Mouse (Mus musculus): ENCODE data around the gene Serpina3k. TPM values are rescaled to one million over a fixed set of nuclear protein-coding genes. Genes with fewer than 3 reads are reported as not detected.
"Not testable (repeated sequence)": the region's sequence is repeated elsewhere in the genome, so short reads cannot be mapped to it uniquely, and the experiment has no call there.

The Serpina3k gene
- polyA plus RNA-seq, 1 experiment from 2014 or later, result not detected

DNA sequence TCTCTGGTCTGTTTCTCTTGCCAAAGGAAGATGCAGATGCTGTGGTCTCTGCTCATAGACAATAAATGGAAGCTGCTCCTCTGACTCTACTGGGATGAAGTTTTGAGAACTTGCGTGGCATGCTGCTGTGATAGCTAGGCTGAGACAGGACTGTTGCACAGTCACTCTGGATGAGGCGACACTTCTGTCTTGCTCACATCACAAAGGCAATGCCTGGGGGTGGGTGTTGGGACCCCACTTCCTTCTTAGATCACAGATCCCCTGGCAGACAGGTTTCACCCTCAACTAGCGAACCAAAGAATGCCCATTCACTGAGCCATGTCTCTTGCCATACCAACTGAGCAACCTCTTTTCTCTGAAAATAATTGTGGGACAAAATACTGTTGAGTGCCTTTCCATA is 419 bp downstream of the Serpina3k start:
- H3K4me2 ChIP-seq (ENCODE audit: low read length), result no peak overlapping the region
- no peak overlapping the region for H3K9ac ChIP-seq (replicated peaks; ENCODE audit: low read length)
- no peak for DNase-seq
- H3K36me3 ChIP-seq (ENCODE audit: control insufficient read depth, insufficient read depth, low read length), result no peaks in the 10 kb centered on the region
- H3K4me3 ChIP-seq (replicated peaks; ENCODE audit: low read depth, low read length), result no peak overlapping the region
- 93% methylated on average over 3 of the region's 3 CpGs for WGBS
- H3K27ac ChIP-seq (replicated peaks; ENCODE audit: low read depth, low read length), result no peak overlapping the region
- no peaks in the 10 kb centered on the region for H3K4me1 ChIP-seq (ENCODE audit: control insufficient read depth, insufficient read depth, low read length)
- no peak for ATAC-seq (ENCODE audit: low FRiP score, low TSS enrichment)
- no peaks in the 10 kb centered on the region for H3K9me3 ChIP-seq (ENCODE audit: control insufficient read depth, low read length)
- H3K27me3 ChIP-seq (ENCODE audit: control insufficient read depth, insufficient read depth, low read length), result no peaks in the 10 kb centered on the region

GRCm38 (mm10) chr12:104342489-104342888 is 4.2 kb downstream of the Serpina3k start:
- H3K36me3 ChIP-seq (ENCODE audit: control insufficient read depth, insufficient read depth, low read length); DNase-seq; ATAC-seq (ENCODE audit: low FRiP score, low TSS enrichment); H3K9me3 ChIP-seq (ENCODE audit: control insufficient read depth, low read length); H3K27me3 ChIP-seq (ENCODE audit: control insufficient read depth, insufficient read depth, low read length); H3K9ac ChIP-seq (replicated peaks; ENCODE audit: low read length); H3K4me2 ChIP-seq (ENCODE audit: low read length); H3K4me1 ChIP-seq (ENCODE audit: control insufficient read depth, insufficient read depth, low read length); H3K4me3 ChIP-seq (replicated peaks; ENCODE audit: low read depth, low read length); H3K27ac ChIP-seq (replicated peaks; ENCODE audit: low read depth, low read length): not testable (repeated sequence)

DNA sequence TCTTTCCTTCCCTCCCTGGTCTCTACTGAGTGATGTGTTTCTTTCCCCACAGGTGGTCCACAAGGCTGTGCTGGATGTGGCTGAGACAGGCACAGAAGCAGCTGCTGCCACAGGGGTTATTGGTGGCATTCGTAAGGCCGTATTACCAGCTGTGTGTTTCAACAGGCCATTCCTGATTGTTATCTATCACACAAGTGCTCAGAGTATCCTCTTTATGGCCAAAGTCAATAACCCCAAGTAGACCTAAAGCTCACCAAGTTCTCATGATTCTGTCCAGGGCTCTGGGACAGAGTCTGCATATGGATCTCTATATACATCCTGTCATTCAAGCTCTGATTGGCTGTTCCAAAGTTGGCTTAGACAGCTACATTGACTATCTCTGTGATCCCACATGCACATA is 6.9 kb downstream of the Serpina3k start:
- WGBS, result 79% methylated on average over 2 of the region's 2 CpGs

DNA sequence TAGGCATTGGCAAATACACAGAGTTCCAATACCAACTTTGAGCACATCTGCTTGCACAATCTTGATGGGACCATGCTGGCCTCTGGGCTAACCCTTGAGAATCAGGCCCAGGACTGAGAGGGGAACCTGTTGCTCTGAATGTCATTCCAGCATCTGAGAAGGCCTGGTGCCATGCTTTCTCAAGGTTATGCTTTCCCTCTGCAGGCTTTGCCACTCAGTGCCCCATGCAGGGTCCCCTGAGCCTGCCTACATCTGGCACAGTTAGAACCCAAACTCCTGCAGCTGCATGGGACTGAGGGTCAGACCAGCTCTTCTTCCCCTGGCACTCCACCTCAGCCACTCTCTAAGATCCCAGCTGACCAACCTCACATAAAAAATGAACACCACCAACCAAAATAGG is 7.4 kb downstream of the Serpina3k start:
- ATAC-seq (ENCODE audit: low FRiP score, low TSS enrichment) (no peak), DNase-seq (no peak)
- Histone ChIP-seq H3K4me1 (ENCODE audit: control insufficient read depth, insufficient read depth, low read length) (no peaks in the 10 kb centered on the region), H3K9me3 (ENCODE audit: control insufficient read depth, low read length) (no peaks in the 10 kb centered on the region), H3K9ac (replicated peaks; ENCODE audit: low read length) (no peak overlapping the region), H3K36me3 (ENCODE audit: control insufficient read depth, insufficient read depth, low read length) (no peaks in the 10 kb centered on the region), H3K27ac (replicated peaks; ENCODE audit: low read depth, low read length) (no peak overlapping the region), H3K4me2 (ENCODE audit: low read length) (no peak overlapping the region), H3K27me3 (ENCODE audit: control insufficient read depth, insufficient read depth, low read length) (no peaks in the 10 kb centered on the region), H3K4me3 (replicated peaks; ENCODE audit: low read depth, low read length) (no peak overlapping the region)

More for the DNA sequence above, 6.9 kb downstream of the Serpina3k start:
- Histone ChIP-seq H3K4me1 (ENCODE audit: control insufficient read depth, insufficient read depth, low read length) (no peaks in the 10 kb centered on the region), H3K27ac (replicated peaks; ENCODE audit: low read depth, low read length) (no peak overlapping the region), H3K9ac (replicated peaks; ENCODE audit: low read length) (no peak overlapping the region), H3K9me3 (ENCODE audit: control insufficient read depth, low read length) (no peaks in the 10 kb centered on the region), H3K27me3 (ENCODE audit: control insufficient read depth, insufficient read depth, low read length) (no peaks in the 10 kb centered on the region), H3K4me2 (ENCODE audit: low read length) (no peak overlapping the region), H3K36me3 (ENCODE audit: control insufficient read depth, insufficient read depth, low read length) (no peaks in the 10 kb centered on the region), H3K4me3 (replicated peaks; ENCODE audit: low read depth, low read length) (no peak overlapping the region)
- ATAC-seq (ENCODE audit: low FRiP score, low TSS enrichment) (no peak), DNase-seq (no peak)

DNA sequence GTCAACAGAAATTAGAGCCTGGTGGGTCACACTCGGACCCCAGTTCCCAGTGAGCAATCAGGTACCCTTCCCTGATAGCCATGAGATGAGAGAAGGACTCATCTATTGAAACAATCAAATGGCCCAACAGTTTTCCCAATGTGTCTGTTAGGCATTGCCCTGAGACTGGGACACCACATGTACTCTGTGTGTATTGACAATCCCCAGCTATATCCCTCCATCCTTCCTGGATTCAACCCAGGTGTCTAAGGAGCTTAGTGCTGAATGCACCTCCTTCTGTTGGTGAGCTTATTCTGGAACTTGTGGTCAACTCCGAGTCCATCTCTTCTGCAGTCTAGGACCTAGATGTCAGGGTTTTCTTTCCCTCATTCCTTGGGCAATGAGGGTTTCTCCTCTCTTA is 8.8 kb downstream of the Serpina3k start:
- DNase-seq (no peak), ATAC-seq (ENCODE audit: low FRiP score, low TSS enrichment) (no peak)
- no peak overlapping the region for H3K4me2 ChIP-seq (ENCODE audit: low read length)
- WGBS, result 81% methylated on average over 2 of the region's 2 CpGs
- no peaks in the 10 kb centered on the region for H3K27me3 ChIP-seq (ENCODE audit: control insufficient read depth, insufficient read depth, low read length)
- no peak overlapping the region for H3K27ac ChIP-seq (replicated peaks; ENCODE audit: low read depth, low read length)
- no peak overlapping the region for H3K4me3 ChIP-seq (replicated peaks; ENCODE audit: low read depth, low read length)
- H3K36me3 ChIP-seq (ENCODE audit: control insufficient read depth, insufficient read depth, low read length), result no peaks in the 10 kb centered on the region
- H3K9me3 ChIP-seq (ENCODE audit: control insufficient read depth, low read length), result no peaks in the 10 kb centered on the region
- H3K4me1 ChIP-seq (ENCODE audit: control insufficient read depth, insufficient read depth, low read length), result no peaks in the 10 kb centered on the region
- H3K9ac ChIP-seq (replicated peaks; ENCODE audit: low read length), result no peak overlapping the region

GRCm38 (mm10) chr12:104351812-104352211 is 13.5 kb downstream of the Serpina3k start:
- ATAC-seq (ENCODE audit: low FRiP score, low TSS enrichment); H3K36me3 ChIP-seq (ENCODE audit: control insufficient read depth, insufficient read depth, low read length); H3K4me3 ChIP-seq (replicated peaks; ENCODE audit: low read depth, low read length); H3K4me2 ChIP-seq (ENCODE audit: low read length); H3K4me1 ChIP-seq (ENCODE audit: control insufficient read depth, insufficient read depth, low read length); H3K9me3 ChIP-seq (ENCODE audit: control insufficient read depth, low read length); H3K9ac ChIP-seq (replicated peaks; ENCODE audit: low read length); H3K27ac ChIP-seq (replicated peaks; ENCODE audit: low read depth, low read length); H3K27me3 ChIP-seq (ENCODE audit: control insufficient read depth, insufficient read depth, low read length): not testable (repeated sequence)
- 41% methylated on average over 3 of the region's 3 CpGs for WGBS
- DNase-seq, result peak; percentile 37

DNA sequence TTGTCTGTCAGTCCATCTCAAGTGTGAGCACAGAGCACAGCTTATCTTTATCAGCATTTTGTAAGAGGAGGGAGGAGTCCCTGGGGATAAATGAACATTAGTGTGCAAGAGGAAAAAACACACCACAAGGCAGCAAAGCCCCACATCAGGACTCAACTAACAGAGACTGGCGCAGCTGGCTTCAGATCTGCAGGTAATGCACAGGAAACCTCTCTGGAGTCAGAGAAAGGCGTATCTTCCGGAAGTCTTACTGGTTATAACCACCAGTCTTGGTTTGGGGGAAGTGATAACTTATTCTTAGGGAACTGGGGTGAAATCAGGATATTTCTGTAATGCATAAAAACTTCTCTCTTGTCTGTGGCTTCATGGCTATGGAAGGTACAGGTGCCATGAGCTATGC is 17.7 kb downstream of the Serpina3k start:
- DNase-seq, result no peak
- H3K4me2 ChIP-seq (ENCODE audit: low read length), result no peak overlapping the region
- H3K27me3 ChIP-seq (ENCODE audit: control insufficient read depth, insufficient read depth, low read length), result no peaks in the 10 kb centered on the region
- no peak for ATAC-seq (ENCODE audit: low FRiP score, low TSS enrichment)
- no peaks in the 10 kb centered on the region for H3K9me3 ChIP-seq (ENCODE audit: control insufficient read depth, low read length)
- H3K4me1 ChIP-seq (ENCODE audit: control insufficient read depth, insufficient read depth, low read length), result no peaks in the 10 kb centered on the region
- H3K9ac ChIP-seq (replicated peaks; ENCODE audit: low read length), result no peak overlapping the region
- no peaks in the 10 kb centered on the region for H3K36me3 ChIP-seq (ENCODE audit: control insufficient read depth, insufficient read depth, low read length)
- H3K4me3 ChIP-seq (replicated peaks; ENCODE audit: low read depth, low read length), result no peak overlapping the region
- 89% methylated on average over 3 of the region's 3 CpGs for WGBS
- H3K27ac ChIP-seq (replicated peaks; ENCODE audit: low read depth, low read length), result no peak overlapping the region

DNA sequence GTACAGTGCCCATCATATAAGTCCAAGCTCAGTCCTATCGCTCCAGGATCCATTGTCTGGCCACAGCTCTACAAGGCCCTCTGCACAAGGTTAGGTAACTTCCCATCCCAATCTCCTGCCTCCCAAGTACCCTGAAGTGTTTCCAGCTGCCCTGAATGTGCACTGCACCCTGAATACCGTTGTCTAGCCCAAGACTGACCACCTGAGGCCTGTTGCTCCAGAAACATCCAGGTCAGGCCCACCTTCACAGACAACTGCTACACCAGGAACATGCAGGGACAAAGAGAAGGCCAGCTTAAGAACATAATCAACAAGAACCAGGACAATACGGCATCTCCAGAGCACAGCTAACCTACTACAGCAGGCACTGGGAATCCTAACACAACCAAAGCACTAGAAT is 31.7 kb downstream of the Serpina3k start:
- Histone ChIP-seq H3K27me3 (ENCODE audit: control insufficient read depth, insufficient read depth, low read length) (no peaks in the 10 kb centered on the region), H3K4me2 (ENCODE audit: low read length) (no peak overlapping the region), H3K9me3 (ENCODE audit: control insufficient read depth, low read length) (no peaks in the 10 kb centered on the region), H3K9ac (replicated peaks; ENCODE audit: low read length) (no peak overlapping the region), H3K4me3 (replicated peaks; ENCODE audit: low read depth, low read length) (no peak overlapping the region), H3K4me1 (ENCODE audit: control insufficient read depth, insufficient read depth, low read length) (no peaks in the 10 kb centered on the region), H3K36me3 (ENCODE audit: control insufficient read depth, insufficient read depth, low read length) (no peaks in the 10 kb centered on the region), H3K27ac (replicated peaks; ENCODE audit: low read depth, low read length) (no peak overlapping the region)
- WGBS, result 86% methylated on average over 3 of the region's 3 CpGs
- DNase-seq (no peak), ATAC-seq (ENCODE audit: low FRiP score, low TSS enrichment) (no peak)

GRCm38 (mm10) chr12:104377179-104377578 is 38.9 kb downstream of the Serpina3k start:
- not testable (repeated sequence) for DNase-seq; H3K4me3 ChIP-seq (replicated peaks; ENCODE audit: low read depth, low read length); H3K4me2 ChIP-seq (ENCODE audit: low read length); H3K9ac ChIP-seq (replicated peaks; ENCODE audit: low read length); H3K27me3 ChIP-seq (ENCODE audit: control insufficient read depth, insufficient read depth, low read length); H3K36me3 ChIP-seq (ENCODE audit: control insufficient read depth, insufficient read depth, low read length); H3K9me3 ChIP-seq (ENCODE audit: control insufficient read depth, low read length); H3K4me1 ChIP-seq (ENCODE audit: control insufficient read depth, insufficient read depth, low read length); H3K27ac ChIP-seq (replicated peaks; ENCODE audit: low read depth, low read length); ATAC-seq (ENCODE audit: low FRiP score, low TSS enrichment)
- WGBS, result 76% methylated on average over 5 of the region's 5 CpGs
